Mouse (Mus musculus): ENCODE results near the gene B4gat1. TPM values are rescaled to one million over a fixed set of nuclear protein-coding genes. Genes with fewer than 3 reads are reported as not detected.
A peak's percentile ranks its signal among the peaks of the same experiment; 100 is the strongest.

B4gat1 gene
- total RNA-seq, 2 experiments from 2014 or later = 0.75 to 0.99 TPM

DNA sequence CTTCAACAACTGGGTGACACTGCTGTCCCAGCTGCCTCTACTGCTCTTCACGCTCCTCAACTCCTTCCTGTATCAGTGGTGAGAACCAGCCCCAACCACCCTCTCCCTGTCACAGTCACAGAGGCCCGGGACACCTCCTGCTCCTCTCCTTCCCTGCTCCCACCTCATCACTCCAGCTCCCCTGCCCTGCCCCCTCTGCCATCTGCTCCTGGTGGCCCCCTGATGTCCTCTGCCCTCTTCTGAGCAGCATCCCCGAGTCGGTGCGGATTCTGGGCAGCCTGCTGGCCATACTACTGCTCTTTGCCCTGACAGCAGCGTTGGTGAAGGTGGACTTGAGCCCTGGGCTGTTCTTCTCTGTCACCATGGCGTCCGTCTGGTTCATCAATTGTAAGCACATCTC is 12.5 kb upstream of the B4gat1 start:
- ATAC-seq (replicated peaks; ENCODE audit: poor library complexity) = no peak

DNA sequence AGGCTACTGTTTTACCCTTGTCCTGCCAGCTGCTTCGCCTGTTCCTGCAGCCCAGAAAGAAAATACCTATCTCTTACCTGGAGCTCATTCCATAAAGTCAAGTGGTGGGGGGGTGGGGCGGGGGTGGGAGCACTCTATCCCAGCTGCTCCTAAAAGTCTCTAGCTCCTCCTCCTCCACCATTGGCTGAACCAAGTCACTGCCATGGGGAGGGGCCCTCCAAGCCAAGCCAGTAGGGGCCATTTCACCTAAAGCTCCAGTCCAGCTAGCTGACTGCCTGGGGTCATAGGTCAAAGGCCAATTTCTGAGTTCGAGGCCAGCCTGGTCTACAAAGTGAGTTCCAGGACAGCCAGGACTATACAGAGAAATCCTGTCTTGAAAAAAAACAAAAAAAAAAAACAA is 5.9 kb upstream of the B4gat1 start:
- ATAC-seq (replicated peaks; ENCODE audit: poor library complexity) = no peak

DNA sequence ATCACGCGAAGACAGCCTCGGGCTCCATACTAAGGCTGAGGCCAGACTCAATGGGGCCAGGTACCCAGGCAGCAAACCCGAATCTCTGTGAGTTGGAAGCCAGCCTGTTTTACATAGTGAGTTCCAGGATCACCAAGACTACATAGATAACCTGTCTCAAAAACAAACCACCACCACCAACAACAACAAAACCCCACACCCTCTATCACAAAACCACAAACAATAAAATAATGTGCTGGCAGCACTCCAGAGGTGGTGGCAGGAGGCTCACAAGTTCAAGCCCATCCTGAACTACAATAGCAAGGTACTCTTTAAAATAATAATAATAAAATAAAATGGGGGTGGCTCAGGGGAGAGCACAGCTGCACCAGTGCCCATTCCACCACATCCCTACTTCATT is 2.0 kb upstream of the B4gat1 start:
- ATAC-seq (replicated peaks; ENCODE audit: poor library complexity) = no peak

DNA sequence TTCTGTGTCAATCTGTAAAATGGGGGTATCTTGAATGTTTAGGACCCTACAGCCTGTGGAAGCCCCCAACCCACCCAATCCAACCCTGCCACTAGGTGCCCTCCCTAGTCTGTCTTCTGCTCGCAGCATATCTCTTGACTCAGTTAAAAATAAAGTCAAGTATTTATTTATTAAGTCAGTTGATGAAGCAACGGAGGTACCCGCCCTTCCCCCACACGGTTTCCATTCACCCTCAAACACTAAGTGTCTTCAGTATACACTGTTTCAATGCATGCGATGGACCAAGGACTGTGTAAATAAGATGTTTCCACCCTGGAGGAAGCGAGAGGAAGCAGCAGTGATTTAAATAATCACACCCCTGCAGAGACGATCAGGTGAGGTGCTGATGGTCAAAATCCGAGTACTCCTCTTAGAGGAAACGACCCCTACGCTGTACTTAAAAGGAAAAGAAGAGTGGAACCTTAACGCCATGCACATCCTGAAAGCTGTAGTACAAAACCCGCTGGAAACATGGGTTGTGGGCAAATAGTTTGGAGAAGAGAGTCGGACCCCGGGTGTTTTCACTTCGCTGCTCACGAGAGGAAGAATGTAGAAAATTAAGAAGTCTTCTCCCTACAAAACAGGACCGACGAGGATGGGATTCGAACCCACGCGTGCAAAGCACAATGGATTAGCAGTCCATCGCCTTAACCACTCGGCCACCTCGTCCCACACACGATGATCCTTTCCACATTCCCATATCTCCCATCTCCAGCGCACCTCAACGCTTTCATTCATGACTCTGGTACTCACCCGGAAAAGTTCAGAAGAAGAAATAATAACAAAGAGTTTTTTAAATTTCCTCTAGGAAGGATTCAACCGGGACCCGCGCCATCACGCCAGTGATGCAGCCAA is 701 bp upstream of the B4gat1 start:
- ATAC-seq (replicated peaks; ENCODE audit: poor library complexity) = 0 out of 2 replicates have a peak, but pooled peaks have one; percentile 5

DNA sequence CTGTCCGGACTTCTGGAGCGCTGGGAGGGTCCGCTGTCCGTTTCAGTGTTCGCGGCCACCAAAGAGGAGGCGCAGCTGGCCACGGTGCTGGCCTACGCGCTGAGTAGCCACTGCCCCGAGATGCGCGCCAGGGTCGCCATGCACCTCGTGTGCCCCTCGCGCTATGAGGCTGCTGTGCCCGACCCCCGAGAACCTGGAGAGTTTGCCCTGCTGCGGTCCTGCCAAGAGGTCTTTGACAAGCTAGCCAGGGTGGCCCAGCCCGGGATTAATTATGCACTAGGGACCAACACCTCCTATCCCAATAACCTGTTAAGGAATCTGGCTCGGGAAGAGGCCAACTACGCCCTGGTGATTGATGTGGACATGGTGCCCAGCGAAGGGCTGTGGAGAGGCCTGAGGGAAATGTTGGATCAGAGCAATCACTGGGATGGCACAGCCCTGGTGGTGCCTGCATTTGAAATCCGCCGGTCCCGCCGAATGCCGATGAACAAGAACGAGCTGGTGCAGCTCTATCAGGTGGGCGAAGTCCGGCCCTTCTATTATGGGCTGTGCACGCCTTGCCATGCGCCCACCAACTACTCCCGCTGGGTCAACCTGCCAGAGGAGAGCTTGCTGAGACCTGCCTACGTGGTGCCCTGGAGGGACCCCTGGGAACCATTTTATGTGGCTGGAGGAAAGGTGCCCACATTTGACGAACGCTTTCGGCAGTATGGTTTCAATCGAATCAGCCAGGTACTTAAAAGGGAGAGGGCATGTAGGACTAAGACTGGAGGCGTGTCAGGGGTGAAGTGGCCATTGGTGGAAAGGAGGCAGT is 882 bp downstream of the B4gat1 start:
- ATAC-seq (replicated peaks; ENCODE audit: poor library complexity) = no peak

DNA sequence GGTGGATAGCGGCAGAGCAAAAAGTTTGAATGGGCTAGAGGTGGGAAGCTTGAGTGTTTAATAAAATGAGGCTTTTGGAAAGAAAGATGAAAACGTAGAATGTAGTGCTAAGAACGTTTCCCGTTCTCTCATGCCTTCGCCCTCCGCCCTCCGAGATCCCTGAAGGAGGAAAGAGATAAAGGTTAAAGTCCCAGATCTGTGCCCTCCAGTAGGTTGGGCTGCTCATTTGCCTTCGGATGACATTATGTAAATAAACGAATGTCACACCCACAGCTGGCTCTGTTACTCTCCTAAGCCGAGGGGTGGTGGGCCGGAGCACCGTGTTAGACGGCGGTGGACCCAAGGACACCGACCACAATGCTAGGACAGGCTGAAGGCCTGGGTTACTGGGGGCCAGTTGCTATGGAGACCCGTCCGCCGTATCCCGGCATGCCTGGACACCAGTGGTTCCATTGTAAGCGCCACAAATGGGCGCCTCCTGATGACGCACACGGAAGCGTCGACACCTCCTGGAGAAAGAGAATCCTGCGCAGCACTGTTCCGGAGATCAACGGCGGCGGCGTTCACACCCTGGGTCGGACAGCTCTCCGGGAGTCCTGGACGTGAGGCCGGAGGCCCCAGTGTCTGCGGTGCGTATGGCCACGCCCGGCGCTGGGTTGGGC is 2.4 kb downstream of the B4gat1 start, which contains the start of gene Brms1:
Brms1 (plus strand) TSS at position 493 of the 662 bp plus-strand sequence.
- ATAC-seq (replicated peaks; ENCODE audit: poor library complexity) = peak; percentile 83

DNA sequence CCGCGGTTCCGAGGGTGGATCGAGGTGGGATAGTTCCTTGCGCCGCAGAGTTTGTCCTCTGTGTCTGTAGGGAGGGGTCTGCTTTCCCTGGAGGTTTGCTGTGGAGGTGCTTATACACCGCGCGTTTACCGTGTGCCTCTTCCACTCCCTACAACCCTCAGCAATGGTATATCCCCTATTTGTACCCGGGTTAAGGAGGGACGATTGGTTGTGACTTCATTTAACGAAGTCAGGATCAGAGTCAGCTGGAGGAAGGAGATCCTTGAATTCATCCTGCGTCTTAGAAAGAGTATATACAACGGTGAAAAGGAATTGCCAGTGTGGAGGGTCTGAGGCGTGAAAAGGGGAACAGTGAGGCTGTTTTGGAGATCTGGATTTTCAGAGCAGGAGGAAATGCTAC is 3.0 kb downstream of the B4gat1 start:
- no peak for ATAC-seq (replicated peaks; ENCODE audit: poor library complexity)

DNA sequence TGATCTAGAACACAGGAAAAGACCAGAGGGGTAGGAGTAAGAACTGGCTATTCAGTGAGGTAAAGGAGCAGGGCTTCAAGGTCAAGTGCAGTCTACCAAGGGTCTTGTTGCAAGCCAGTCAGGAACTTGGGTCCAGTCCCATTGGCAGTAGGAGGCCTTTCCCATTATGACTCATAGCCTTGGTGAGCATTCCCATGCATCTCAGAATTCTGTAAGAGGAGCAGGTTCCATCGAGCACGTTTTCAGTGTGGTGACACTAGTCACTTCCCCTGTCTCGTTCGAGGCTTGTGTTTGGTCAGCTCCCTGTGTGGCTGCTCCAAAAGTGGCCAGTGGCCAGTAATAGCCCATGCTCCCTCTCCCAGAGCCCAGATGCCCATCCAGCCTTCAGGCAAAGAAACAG is 6.9 kb downstream of the B4gat1 start:
- ATAC-seq (replicated peaks; ENCODE audit: poor library complexity) = no peak

DNA sequence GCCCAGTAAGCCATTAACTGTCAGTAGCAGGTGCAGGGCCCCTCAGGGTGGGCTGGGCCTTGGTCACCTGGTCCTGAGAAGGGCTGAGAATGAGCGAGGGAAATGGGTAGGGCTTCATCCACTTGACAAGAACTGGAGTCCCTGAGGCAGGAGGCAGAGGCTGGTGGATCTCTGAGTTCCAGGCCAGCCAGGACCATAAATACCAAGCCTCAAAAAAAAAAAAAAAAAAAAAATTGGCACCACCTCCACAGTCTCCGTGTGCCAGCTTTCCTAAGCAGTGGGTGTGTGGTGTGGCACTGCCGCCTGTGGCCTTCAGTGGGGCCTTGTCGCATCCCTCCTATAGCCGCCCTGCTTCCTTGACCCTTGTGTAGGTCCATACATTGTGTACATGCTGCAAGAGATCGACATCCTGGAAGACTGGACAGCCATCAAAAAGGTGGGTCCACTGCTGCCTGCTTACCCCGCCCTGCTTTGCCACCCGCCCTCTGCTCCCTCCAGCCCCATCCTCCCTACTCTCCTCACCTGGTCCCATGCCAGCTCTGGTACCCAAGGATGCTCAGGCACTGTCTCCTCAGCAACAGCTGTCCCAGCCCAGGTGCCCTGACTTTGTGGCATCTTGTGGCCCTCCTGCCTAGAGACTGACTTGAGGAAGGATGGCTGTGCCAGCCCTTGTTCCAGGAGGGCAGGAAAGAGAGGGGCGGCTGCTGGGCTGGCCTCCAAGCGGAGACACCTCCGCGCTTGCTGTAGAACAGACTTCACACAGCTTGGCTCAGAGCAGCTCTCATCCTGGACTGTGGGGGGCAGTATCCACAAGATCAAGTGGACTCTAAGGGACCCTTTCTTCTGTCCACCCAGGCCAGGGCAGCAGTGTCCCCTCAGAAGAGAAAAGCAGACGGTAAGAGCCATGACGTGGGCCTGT is 9.8 kb downstream of the B4gat1 start:
- no peak for ATAC-seq (replicated peaks; ENCODE audit: poor library complexity)

DNA sequence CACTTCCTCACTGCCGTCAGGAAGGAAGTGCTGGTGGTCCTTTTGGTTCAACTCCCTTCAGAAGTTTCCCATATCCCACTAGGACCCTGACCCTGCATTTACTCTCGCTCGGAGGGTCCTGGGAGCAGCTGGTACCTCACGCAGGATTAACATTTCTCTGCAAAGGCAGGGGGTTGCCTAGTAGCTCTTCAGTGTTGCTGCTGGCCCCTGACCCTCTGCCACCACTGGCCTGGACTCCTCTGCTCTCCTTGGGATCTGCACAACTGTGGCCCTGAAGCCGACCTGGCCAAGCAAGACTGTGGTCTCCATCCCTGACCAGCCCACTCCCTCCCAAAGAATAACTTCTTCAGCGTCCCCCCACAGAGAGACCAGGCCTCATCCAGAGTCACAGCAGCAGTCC is 10.7 kb downstream of the B4gat1 start:
- no peak for ATAC-seq (replicated peaks; ENCODE audit: poor library complexity)

DNA sequence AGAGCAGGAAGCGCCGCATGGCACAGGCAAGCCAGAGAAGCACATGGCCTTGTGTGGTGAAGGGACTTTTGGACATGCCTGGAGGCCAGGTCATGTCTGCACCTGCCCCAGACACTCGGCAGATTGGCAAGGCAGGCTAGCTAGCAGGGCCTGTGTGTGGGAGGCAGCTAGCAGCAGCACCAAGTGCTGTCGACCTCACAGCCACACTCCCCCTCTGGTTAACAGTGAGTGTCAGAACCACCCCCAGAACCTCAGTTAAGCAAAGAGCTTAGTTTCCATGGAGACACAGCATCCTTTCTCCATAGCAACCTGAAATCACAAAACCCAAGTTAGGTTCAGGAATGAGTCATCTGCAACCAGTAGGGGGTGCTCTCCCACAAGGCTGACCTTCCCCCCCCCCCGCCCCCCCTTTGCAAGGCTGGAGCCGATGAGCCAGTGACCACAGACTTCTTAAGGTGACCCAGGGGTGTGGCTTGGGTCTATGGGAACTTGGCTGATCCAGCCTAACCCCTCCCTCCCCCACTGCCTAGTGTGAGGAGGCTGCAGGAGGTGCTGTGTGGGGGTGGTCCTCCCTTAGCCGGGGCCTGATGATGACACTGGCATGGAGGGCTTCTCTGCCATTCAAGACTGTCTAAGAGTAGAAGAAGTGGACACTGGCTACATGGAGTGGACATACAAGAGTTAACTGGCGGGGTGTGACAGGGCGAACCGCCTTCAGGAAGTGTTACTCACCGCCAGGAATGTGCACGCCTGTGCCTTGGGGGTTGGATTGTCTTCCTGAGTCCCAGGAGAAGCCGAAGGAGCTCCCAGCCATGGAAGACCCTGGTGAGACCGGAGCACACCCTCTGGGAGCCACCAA is 11.7 kb downstream of the B4gat1 start, which contains the start of gene Rin1:
Rin1 (plus strand) TSS at position 435 of the 859 bp plus-strand sequence.
- ATAC-seq (replicated peaks; ENCODE audit: poor library complexity) = peak; percentile 40

DNA sequence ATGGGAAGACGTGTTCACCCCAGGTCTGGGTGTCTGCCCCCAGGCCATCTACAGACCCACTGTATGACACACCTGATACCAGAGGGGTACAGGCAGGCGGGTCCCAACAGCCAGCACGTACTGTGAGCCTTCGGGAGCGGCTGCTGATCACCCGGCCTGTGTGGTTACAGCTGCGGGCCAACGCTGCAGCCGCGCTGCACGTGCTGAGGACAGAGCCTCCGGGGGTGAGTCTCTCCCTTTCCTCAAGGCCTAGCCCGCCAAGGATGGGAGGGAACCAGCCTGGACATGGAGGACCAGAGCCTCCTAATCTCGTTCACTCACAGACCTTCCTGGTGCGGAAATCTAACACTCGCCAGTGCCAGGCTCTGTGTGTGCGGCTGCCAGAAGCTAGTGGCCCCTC is 12.4 kb downstream of the B4gat1 start:
- ATAC-seq (replicated peaks; ENCODE audit: poor library complexity) = peak; percentile 18; the same call in 1 of the 2 replicates

DNA sequence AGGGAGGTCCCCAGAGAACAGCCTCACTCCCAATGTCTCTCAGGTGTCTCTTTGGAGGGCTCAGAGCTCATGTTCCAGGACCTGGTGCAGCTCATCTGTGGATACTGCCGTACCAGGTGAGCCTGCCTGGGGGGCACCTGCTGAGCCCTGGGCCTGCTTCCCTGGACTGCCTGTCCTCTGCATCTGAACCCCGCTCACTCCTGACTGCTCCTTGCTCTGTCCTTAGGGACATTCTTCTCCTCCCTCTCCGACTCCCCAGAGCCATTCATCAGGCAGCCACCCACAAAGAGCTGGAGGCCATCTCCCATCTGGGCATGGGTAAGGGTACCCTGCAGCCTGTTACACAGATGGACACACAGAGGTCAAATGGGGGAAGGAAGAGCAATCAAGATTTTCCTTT is 12.9 kb downstream of the B4gat1 start:
- no peak for ATAC-seq (replicated peaks; ENCODE audit: poor library complexity)

DNA sequence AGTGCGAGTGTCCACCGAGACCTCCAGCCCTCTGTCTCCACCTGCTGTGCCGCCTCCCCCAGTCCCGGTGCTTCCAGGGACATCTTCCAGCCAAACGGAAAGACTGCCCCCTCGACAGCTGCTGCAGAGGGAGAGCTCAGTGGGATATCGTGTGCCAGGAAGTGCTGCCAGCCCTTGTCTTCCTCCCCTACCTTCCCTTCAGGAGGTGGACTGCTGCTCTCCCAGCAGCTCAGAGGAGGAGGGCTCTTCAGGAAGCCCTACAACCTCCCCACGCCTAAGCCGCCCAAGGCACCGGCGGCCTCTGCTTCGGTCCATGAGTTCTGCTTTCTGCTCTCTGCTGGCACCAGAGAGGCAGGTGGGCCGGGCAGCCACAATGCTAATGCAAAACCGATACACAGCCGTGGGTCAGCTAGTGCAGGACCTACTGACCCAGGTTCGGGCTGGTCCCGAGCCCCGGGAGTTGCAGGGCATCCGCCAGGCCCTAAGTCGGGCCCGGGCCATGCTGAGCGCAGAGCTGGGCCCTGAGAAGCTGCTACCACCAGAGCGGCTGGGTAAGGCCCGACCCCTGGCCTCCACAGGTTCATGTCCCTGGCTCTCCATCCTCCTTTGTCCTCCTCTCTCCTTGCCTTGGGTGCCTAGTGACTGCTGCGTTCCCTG is 13.7 kb downstream of the B4gat1 start:
- ATAC-seq (replicated peaks; ENCODE audit: poor library complexity) = no peak

DNA sequence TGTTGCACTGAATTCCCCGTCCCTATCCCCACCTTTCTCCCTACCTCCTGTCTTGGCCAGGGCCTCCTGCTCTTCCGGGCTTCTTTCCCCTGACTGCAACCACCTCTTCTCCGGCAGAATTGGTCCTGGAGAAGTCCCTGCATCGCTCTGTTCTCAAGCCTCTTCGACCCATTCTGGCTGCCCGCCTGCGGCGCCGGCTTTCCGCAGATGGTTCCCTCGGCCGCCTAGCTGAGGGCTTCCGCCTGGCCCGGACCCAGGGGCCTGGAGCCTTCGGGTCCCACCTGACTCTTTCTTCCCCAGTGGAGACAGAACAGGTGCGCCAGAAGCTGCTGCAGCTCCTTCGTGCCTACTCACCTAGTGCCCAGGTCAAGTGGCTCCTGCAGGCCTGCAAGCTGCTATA is 14.2 kb downstream of the B4gat1 start:
- ATAC-seq (replicated peaks; ENCODE audit: poor library complexity) = no peak

DNA sequence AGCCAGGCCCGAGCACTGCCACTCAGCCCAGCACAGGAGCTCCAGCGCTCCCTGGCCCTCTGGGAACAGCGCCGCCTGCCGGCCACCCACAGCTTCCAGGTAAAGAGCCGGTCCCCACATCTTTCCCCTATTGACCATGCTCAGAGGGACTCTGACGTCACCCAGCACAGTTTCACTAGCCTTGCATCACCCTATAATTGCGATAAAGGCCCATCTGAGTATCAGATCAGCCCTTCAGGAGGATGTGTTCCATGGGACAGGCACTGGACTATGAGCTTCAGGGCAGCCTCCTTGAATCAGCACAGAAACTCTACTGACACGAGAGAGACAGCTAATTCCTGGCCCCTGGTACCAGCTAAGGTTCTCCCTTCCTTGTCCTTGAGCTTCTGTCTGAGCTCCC is 15.3 kb downstream of the B4gat1 start:
- ATAC-seq (replicated peaks; ENCODE audit: poor library complexity) = peak; percentile 73

DNA sequence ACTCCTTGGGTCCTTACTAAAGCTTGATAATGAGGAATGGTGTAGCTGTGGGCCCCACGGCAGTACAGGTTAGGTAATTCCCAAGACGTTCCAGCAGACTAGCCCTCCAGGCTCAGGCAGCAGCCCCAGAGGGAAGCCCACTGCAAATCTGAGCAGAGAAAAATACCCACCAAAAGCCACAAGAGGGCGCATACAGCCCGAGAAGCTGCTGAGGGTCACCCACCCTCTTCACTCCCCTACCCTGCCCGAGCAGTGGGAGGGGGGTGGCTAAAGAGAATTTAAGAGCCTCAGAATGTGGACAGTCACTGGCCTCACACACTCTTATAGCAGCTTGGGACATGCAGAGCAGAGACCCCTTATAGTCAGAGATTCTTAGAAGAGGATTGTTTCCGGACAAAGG is 17.6 kb downstream of the B4gat1 start:
- peak; percentile 57 for ATAC-seq (replicated peaks; ENCODE audit: poor library complexity)

DNA sequence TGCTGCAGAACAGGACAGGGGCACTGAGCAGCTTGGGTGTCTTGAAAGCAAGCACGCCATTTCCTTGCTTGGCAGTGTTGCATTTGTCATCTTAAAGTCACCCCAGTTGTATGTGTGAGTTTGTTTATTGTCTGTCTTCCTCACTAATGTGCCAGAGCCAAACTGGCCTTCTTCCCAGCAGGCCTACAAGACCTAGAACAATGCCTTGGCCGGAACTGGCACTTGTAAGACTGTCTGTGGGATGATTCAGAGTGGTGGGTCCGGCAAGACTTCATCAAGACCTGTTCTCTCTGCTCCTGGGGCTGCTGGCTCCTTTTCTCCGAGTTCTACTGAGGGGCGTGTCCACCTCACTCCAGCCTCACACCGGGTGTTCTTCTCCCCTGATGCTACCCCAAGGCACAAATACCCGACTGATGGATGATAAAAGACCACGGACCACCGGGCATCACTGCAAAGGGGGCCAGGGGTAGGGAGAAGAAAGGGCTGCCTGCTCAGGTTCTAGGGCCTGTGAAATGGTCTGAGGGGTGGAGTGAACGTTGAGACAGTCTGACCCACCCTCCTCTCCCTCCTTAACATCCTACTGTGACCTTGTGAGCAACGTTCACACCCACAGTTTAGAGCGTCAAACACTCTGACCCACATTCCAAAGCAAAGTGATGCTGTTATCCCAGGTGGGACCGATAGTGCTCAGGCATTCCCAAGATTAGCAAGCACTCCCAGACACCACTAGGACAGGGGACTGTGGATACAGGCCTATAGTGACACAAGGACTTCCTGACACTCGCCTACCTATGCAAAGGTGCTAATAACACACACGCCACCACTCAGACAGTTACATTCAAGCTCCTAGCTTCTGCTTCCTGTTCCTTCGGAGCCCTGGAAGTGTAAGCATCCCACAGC is 19.5 kb downstream of the B4gat1 start:
- no peak for ATAC-seq (replicated peaks; ENCODE audit: poor library complexity)
